Mouse (Mus musculus) Muller cell, postnatal 12 days (primary cell): ENCODE results near the gene Sh2d3c.

Source experiments
- DNase-seq: peaks from one replicate; pipeline ENCODE4 v3.0.0-alpha.2; 2015; ENCODE audit errors: inconsistent ontology term

Gene Sh2d3c

GRCm38 (mm10) chr2:32756674-32757055 is 35.8 kb downstream of the Sh2d3c start:
- no peak for DNase-seq

GRCm38 (mm10) chr2:32757056-32757845 is 36.4 kb downstream of the Sh2d3c start, which contains the start of gene Tor2a:
TSS of gene Tor2a (plus strand) at chr2:32757234.
- peak; percentile 99 for DNase-seq

GRCm38 (mm10) chr2:32758503-32758902 is 37.6 kb downstream of the Sh2d3c start:
- no peak for DNase-seq

- no peak for DNase-seq
Measured at GRCm38 (mm10) chr2:32759001-32759400, 38.1 kb downstream of the Sh2d3c start.

- no peak for DNase-seq
Measured at GRCm38 (mm10) chr2:32761361-32761760, 40.5 kb downstream of the Sh2d3c start.

- peak; percentile 24 for DNase-seq
Measured at GRCm38 (mm10) chr2:32761859-32762258, 41.0 kb downstream of the Sh2d3c start.

- DNase-seq: no peak
Measured at GRCm38 (mm10) chr2:32763353-32763752, 42.5 kb downstream of the Sh2d3c start.

GRCm38 (mm10) chr2:32767241-32767640 is 46.4 kb downstream of the Sh2d3c start:
- DNase-seq: no peak

- no peak for DNase-seq
Measured at GRCm38 (mm10) chr2:32768661-32769285, 47.9 kb downstream of the Sh2d3c start.

- DNase-seq: no peak
Measured at GRCm38 (mm10) chr2:32769327-32770085, 48.7 kb downstream of the Sh2d3c start.

- DNase-seq: no peak
Measured at GRCm38 (mm10) chr2:32771886-32772285, 51.0 kb downstream of the Sh2d3c start.

- DNase-seq: no peak
Measured at GRCm38 (mm10) chr2:32772626-32773279, 51.9 kb downstream of the Sh2d3c start.

GRCm38 (mm10) chr2:32775359-32776074 is 54.7 kb downstream of the Sh2d3c start, which contains the start of the genes Ttc16 and Ptrh1:
TSS of gene Ttc16 (minus strand) at chr2:32775633.
TSS of gene Ptrh1 (plus strand) at chr2:32775786.
- DNase-seq: peak; percentile 99

GRCm38 (mm10) chr2:32776192-32776591 is 55.3 kb downstream of the Sh2d3c start:
- DNase-seq: peak; percentile 76

- DNase-seq: no peak
Measured at GRCm38 (mm10) chr2:32778081-32778480, 57.2 kb downstream of the Sh2d3c start.

GRCm38 (mm10) chr2:32779131-32779530 is 58.3 kb downstream of the Sh2d3c start:
- peak; percentile 54 for DNase-seq

GRCm38 (mm10) chr2:32779714-32780113 is 58.9 kb downstream of the Sh2d3c start:
- no peak for DNase-seq

GRCm38 (mm10) chr2:32781710-32782109 is 60.9 kb downstream of the Sh2d3c start:
- DNase-seq: no peak

GRCm38 (mm10) chr2:32784048-32784681 is 63.3 kb downstream of the Sh2d3c start, which contains the start of gene Cfap157:
TSS of gene Cfap157 (minus strand) at chr2:32784428.
- DNase-seq: peak; percentile 46

- no peak for DNase-seq
Measured at GRCm38 (mm10) chr2:32787176-32787575, 66.3 kb downstream of the Sh2d3c start.
